Mouse (Mus musculus) neural tube, embryonic 13.5 days (tissue): Measurements from ENCODE around the gene Mrgpra2b. TPM values are rescaled to one million over a fixed set of nuclear protein-coding genes. Genes with fewer than 3 reads are reported as not detected.

ENCODE experiments used
- polyA plus RNA-seq: library from polyadenylated mRNA; unstranded; fragments of >200 nt; fragmentation: Nextera tagmentation; extraction: Ambion mirVana; gene quantifications from 2 replicates; pipeline ENCODE4 v1.2.1, GENCODE M21; 2015

Mrgpra2b gene
- polyA plus RNA-seq, 1 experiment from 2014 or later, result 0.21 TPM

Other genes with a start within 250 kb of the Mrgpra2b start
- gene Mrgpra1, start 174.6 kb downstream of the Mrgpra2b start, polyA plus RNA-seq, result 0.24 TPM in 1 of 2 replicates, not detected in the other
- gene Mrgpra2a, start 76.7 kb downstream of the Mrgpra2b start, polyA plus RNA-seq, result not detected in 2 replicates
- not detected in 2 replicates for gene Mrgpra3, start 72.5 kb upstream of the Mrgpra2b start, polyA plus RNA-seq